Comparison of ENCODE assay signal across 8 mouse cellular contexts in genomic region chr5:149279273-149279844, GRCm38 (mm10). TPM values are rescaled to one million over a fixed set of nuclear protein-coding genes. Genes with fewer than 3 reads are reported as not detected.
A peak's percentile ranks its signal among the peaks of the same experiment; 100 is the strongest.
DNase-seq lines count a peak whose midpoint lies in the region; ATAC-seq and TF ChIP-seq lines count a peak whose summit lies in the region.

No protein-coding gene starts in this region.

- peak overlapping the region; percentile 13 for H3K4me2 ChIP-seq in lung, embryonic 15.5 days
- H3K4me2 ChIP-seq in embryonic facial prominence, embryonic 12.5 days (replicated peaks), result peak overlapping the region; percentile 38
- H3K4me2 ChIP-seq in heart, embryonic 15.5 days, result peak overlapping the region; percentile 34
- H3K4me2 ChIP-seq in midbrain, postnatal 0 days (ENCODE audit: low read depth, low read length, poor library complexity, severe bottlenecking), result peak overlapping the region; percentile 39

- H3K9ac ChIP-seq in lung, embryonic 15.5 days, result no peak overlapping the region
- no peak overlapping the region for H3K9ac ChIP-seq in embryonic facial prominence, embryonic 12.5 days
- H3K9ac ChIP-seq in heart, embryonic 15.5 days, result no peak overlapping the region
- H3K9ac ChIP-seq in midbrain, postnatal 0 days (replicated peaks; ENCODE audit: low read length, poor library complexity, severe bottlenecking), result no peak overlapping the region

- H3K4me1 ChIP-seq in lung, embryonic 15.5 days, result 0 out of 2 replicates have a peak, but pooled peaks cover 5% of the 10 kb centered on the region
- H3K4me1 ChIP-seq in embryonic facial prominence, embryonic 12.5 days, result 0 out of 2 replicates have a peak, but pooled peaks cover 4% of the 10 kb centered on the region
- no peaks in the 10 kb centered on the region; the same call in 1 of the 2 replicates for H3K4me1 ChIP-seq in heart, embryonic 15.5 days (replicated peaks)
- peaks cover 3% of the 10 kb centered on the region; the same call in 1 of the 2 replicates for H3K4me1 ChIP-seq in midbrain, postnatal 0 days (ENCODE audit: insufficient read depth, low read length)

- H3K27me3 ChIP-seq in lung, embryonic 15.5 days, result no peaks in the 10 kb centered on the region
- H3K27me3 ChIP-seq in embryonic facial prominence, embryonic 12.5 days, result no peaks in the 10 kb centered on the region
- no peaks in the 10 kb centered on the region for H3K27me3 ChIP-seq in heart, embryonic 15.5 days
- no peaks in the 10 kb centered on the region for H3K27me3 ChIP-seq in midbrain, postnatal 0 days (ENCODE audit: insufficient read depth, low read length)

- WGBS in lung, embryonic 15.5 days, result 41% methylated on average over 22 of the region's 22 CpGs
- WGBS in embryonic facial prominence, embryonic 12.5 days, result 31% methylated on average over 22 of the region's 22 CpGs
- 29% methylated on average over 22 of the region's 22 CpGs for WGBS in heart, embryonic 15.5 days
- 16% methylated on average over 22 of the region's 22 CpGs for WGBS in midbrain, postnatal 0 days

- DNase-seq in lung, postnatal 14 days, result no peak
- DNase-seq in kidney, postnatal 4 days, result peak; percentile 50 to 67
- peak; percentile 53 for DNase-seq in midbrain, postnatal 0 days (ENCODE audit: low spot score)
- DNase-seq in spleen, postnatal 36 days (ENCODE audit: low spot score in 2 of 2), result no peak
- DNase-seq in MN1 (ENCODE audit: low spot score), result no peak

- H3K9me3 ChIP-seq in lung, embryonic 15.5 days, result no peaks in the 10 kb centered on the region
- H3K9me3 ChIP-seq in embryonic facial prominence, embryonic 12.5 days, result peaks cover 8% of the 10 kb centered on the region; the same call in 1 of the 2 replicates
- peaks cover 6% of the 10 kb centered on the region; the same call in 1 of the 2 replicates for H3K9me3 ChIP-seq in heart, embryonic 15.5 days (replicated peaks)
- no peaks in the 10 kb centered on the region for H3K9me3 ChIP-seq in midbrain, postnatal 0 days (ENCODE audit: low read length)

- H3K4me3 ChIP-seq in lung, embryonic 15.5 days, result no peak overlapping the region
- 0 out of 2 replicates have a peak overlapping the region, but pooled peaks have one; percentile 10 for H3K4me3 ChIP-seq in embryonic facial prominence, embryonic 12.5 days
- peak overlapping the region; percentile 15 for H3K4me3 ChIP-seq in heart, embryonic 15.5 days
- peak overlapping the region; percentile 15; the same call in 1 of the 2 replicates for H3K4me3 ChIP-seq in midbrain, postnatal 0 days (ENCODE audit: low read depth, low read length)

- peak; percentile 67 for TF ChIP-seq CTCF in midbrain, postnatal 0 days (IDR thresholded peaks at IDR 0.05)

- H3K27ac ChIP-seq in lung, embryonic 15.5 days, result no peak overlapping the region
- peak overlapping the region; percentile 61; the same call in 1 of the 2 replicates for H3K27ac ChIP-seq in embryonic facial prominence, embryonic 12.5 days
- peak overlapping the region; percentile 58 for H3K27ac ChIP-seq in heart, embryonic 15.5 days
- H3K27ac ChIP-seq in midbrain, postnatal 0 days (ENCODE audit: low read depth, low read length), result peak overlapping the region; percentile 62

- no peaks in the 10 kb centered on the region for H3K36me3 ChIP-seq in lung, embryonic 15.5 days
- H3K36me3 ChIP-seq in embryonic facial prominence, embryonic 12.5 days, result no peaks in the 10 kb centered on the region
- no peaks in the 10 kb centered on the region for H3K36me3 ChIP-seq in heart, embryonic 15.5 days
- no peaks in the 10 kb centered on the region for H3K36me3 ChIP-seq in midbrain, postnatal 0 days (ENCODE audit: insufficient read depth, low read length)

- ATAC-seq in lung, embryonic 15.5 days (ENCODE audit: borderline replicate concordance, extremely low read depth, low FRiP score, low TSS enrichment), result peak; percentile 41; the same call in 1 of the 2 replicates
- peak; percentile 70; the same call in 1 of the 2 replicates for ATAC-seq in embryonic facial prominence, embryonic 12.5 days (ENCODE audit: insufficient number of reproducible peaks, insufficient read depth, low FRiP score, low TSS enrichment)
- ATAC-seq in heart, embryonic 15.5 days (replicated peaks; ENCODE audit: insufficient number of reproducible peaks, insufficient read depth, low FRiP score, low read depth), result peak; percentile 44; the same call in 1 of the 2 replicates
- ATAC-seq in midbrain, postnatal 0 days (ENCODE audit: low FRiP score), result peak; percentile 62; the same call in 1 of the 2 replicates

RNA-seq across cellular contexts. Expression of gene Alox5ap, which starts 14.8 kb away (rescaled TPM):
- polyA plus RNA-seq in lung, embryonic 15.5 days (2015; fragmentation: Nextera tagmentation; extraction: Ambion mirVana), result 19.9 and 22.4 TPM in 2 replicates
- polyA plus RNA-seq in embryonic facial prominence, embryonic 12.5 days (2016; fragmentation: Nextera tagmentation; extraction: Ambion mirVana), result 8.5 and 13.1 TPM in 2 replicates
- 6.7 and 14.6 TPM in 2 replicates for polyA plus RNA-seq in heart, embryonic 15.5 days (2015; fragmentation: Nextera tagmentation; extraction: Ambion mirVana)
- 2.5 and 8.5 TPM in 2 replicates for total RNA-seq in midbrain, postnatal 0 days (2014; rRNA removed)
- polyA plus RNA-seq in midbrain, postnatal 0 days (2015; fragmentation: Nextera tagmentation; extraction: Ambion mirVana), result 10.5 and 10.6 TPM in 2 replicates

Comparison
In these comparisons a context has a peak if more than half of its experiments do, and no peak if none do; other contexts are left out.
1. DNase-seq: peak in kidney, postnatal 4 days (2 of 2) and midbrain, postnatal 0 days (single experiment); none in lung, postnatal 14 days (single experiment), spleen, postnatal 36 days (0 of 2) and MN1 (single experiment).
2. Peak in every context shown above with its lines, with median percentiles within 50 percentile points of each other: ATAC-seq and H3K4me2 ChIP-seq.